Mouse (Mus musculus) heart, embryonic 14.5 days (tissue): Measurements from ENCODE around the gene Cdc37l1. TPM values are rescaled to one million over a fixed set of nuclear protein-coding genes. Genes with fewer than 3 reads are reported as not detected.

Source experiments
- ATAC-seq: fragments of 200-750 bp; cut with Nextera tagmentation; 2 replicates; pipeline ENCODE4 v1.8.0; 2017; ENCODE audit warnings: low read depth, moderate TSS enrichment; ENCODE audit not compliant: insufficient number of reproducible peaks, insufficient read depth, low FRiP score
- H3K27ac ChIP-seq, 2 experiments: fragments of 200-500 bp in 1 of 2; fragments of 300-500 bp in 1 of 2; sonication (generic) in 1 of 2; replicated peaks in 1 of 2; 2 replicates each; pipeline ENCODE4 v1.5.1; 2012 to 2014; ENCODE audit warnings: low read depth in 2 of 2, low read length in 2 of 2, control low read depth in 1 of 2, mild to moderate bottlenecking in 1 of 2, mixed read lengths in 1 of 2; ENCODE audit not compliant: control insufficient read depth in 1 of 2, insufficient read depth in 1 of 2
- H3K27me3 ChIP-seq: fragments of 300-500 bp; sonication (generic); 2 replicates; pipeline ENCODE4 v1.6.1; 2014; ENCODE audit warnings: mild to moderate bottlenecking, low read length, control low read depth; ENCODE audit not compliant: control insufficient read depth, insufficient read depth
- H3K36me3 ChIP-seq: fragments of 300-500 bp; sonication (generic); 2 replicates; pipeline ENCODE4 v1.6.1; 2014; ENCODE audit warnings: mild to moderate bottlenecking, control low read depth, low read length, mixed read lengths; ENCODE audit not compliant: control insufficient read depth, insufficient read depth
- H3K4me1 ChIP-seq, 2 experiments: fragments of 200-500 bp in 1 of 2; fragments of 300-500 bp in 1 of 2; sonication (generic) in 1 of 2; 2 replicates each; pipeline ENCODE4 v1.6.1; 2012 to 2014; ENCODE audit warnings: low read length in 2 of 2, control low read depth in 1 of 2, mixed read lengths in 1 of 2; ENCODE audit not compliant: control insufficient read depth in 2 of 2, insufficient read depth in 2 of 2
- H3K4me2 ChIP-seq: fragments of 300-500 bp; sonication (generic); 2 replicates; pipeline ENCODE4 v1.6.1; 2014; ENCODE audit warnings: mild to moderate bottlenecking, low read length
- H3K4me3 ChIP-seq, 2 experiments: fragments of 200-500 bp in 1 of 2; fragments of 300-500 bp in 1 of 2; sonication (generic) in 1 of 2; 2 replicates each; pipeline ENCODE4 v1.5.1; 2012 to 2014; ENCODE audit warnings: low read length in 2 of 2, mild to moderate bottlenecking in 2 of 2, control low read depth in 1 of 2, low read depth in 1 of 2, moderate library complexity in 1 of 2; ENCODE audit not compliant: control insufficient read depth in 1 of 2, insufficient read depth in 1 of 2
- H3K9ac ChIP-seq: fragments of 300-500 bp; sonication (generic); 2 replicates; pipeline ENCODE4 v1.6.1; 2014; ENCODE audit warnings: mild to moderate bottlenecking, low read length
- H3K9me3 ChIP-seq: fragments of 300-500 bp; sonication (generic); 2 replicates; pipeline ENCODE4 v1.6.1; 2016; ENCODE audit warnings: low read length, control low read depth; ENCODE audit not compliant: control insufficient read depth
- WGBS: fragments of 180-500 bp; shearing (Covaris S2); extraction: QIAGEN DNeasy Blood & Tissue Kit; methylation state at CpG from one replicate; pipeline ENCODE4 v1.1.7; 2014; 5-methylcytosine and 5-hydroxymethylcytosine counted together
- polyA plus RNA-seq: library from polyadenylated mRNA; unstranded; fragments of >200 nt; fragmentation: Nextera tagmentation; extraction: Ambion mirVana; gene quantifications from 2 replicates; pipeline ENCODE4 v1.2.1, GENCODE M21; 2014

Cdc37l1 gene
- polyA plus RNA-seq, 1 experiment from 2014 or later, result 50.0 TPM

- Histone ChIP-seq H3K9me3 (no peaks in the 10 kb centered on the region), H3K27me3 (no peaks in the 10 kb centered on the region), H3K4me1 (peaks cover 4 to 17% of the 10 kb centered on the region in 2 experiments; a peak in 3 of 4 replicates), H3K36me3 (no peaks in the 10 kb centered on the region), H3K4me2 (no peak overlapping the region), H3K27ac (no peak overlapping the region), H3K9ac (no peak overlapping the region), H3K4me3 (no peak overlapping the region)
- no peak for ATAC-seq
- WGBS, result 50% methylated on average over 5 of the region's 5 CpGs
Observed at GRCm38 (mm10) chr19:29069195-29069594, 79.0 kb downstream of the Cdc37l1 start.

- peaks cover 6 to 18% of the 10 kb centered on the region in 2 experiments for H3K4me1 ChIP-seq
- H3K4me2 ChIP-seq, result peak overlapping the region; percentile 41
- peak overlapping the region; percentile 86 to 92 for H3K27ac ChIP-seq
- 0 out of 2 replicates have a peak overlapping the region, but pooled peaks have one; percentile 13 for H3K9ac ChIP-seq
- no peaks in the 10 kb centered on the region for H3K9me3 ChIP-seq
- 4% methylated on average over 6 of the region's 6 CpGs for WGBS
- H3K27me3 ChIP-seq, result no peaks in the 10 kb centered on the region
- no peak overlapping the region for H3K4me3 ChIP-seq
- H3K36me3 ChIP-seq, result no peaks in the 10 kb centered on the region
- ATAC-seq, result peak; percentile 76
Observed at GRCm38 (mm10) chr19:29074802-29075201, 84.7 kb downstream of the Cdc37l1 start.

Other genes starting within 250 kb of the Cdc37l1 start
- gene Slc1a1, start 155.3 kb upstream of the Cdc37l1 start, polyA plus RNA-seq, result 2.6 and 3.1 TPM in 2 replicates
- gene Plpp6, start 26.4 kb upstream of the Cdc37l1 start, polyA plus RNA-seq, result 11.6 and 11.7 TPM in 2 replicates
- 8.2 and 10.5 TPM in 2 replicates for gene 4430402I18Rik, start 22.6 kb upstream of the Cdc37l1 start, polyA plus RNA-seq
- 95.1 and 96.4 TPM in 2 replicates for gene Ak3, start 57.6 kb downstream of the Cdc37l1 start, polyA plus RNA-seq
- gene Rcl1, start 111.0 kb downstream of the Cdc37l1 start, polyA plus RNA-seq, result 16.6 and 18.7 TPM in 2 replicates